Mouse (Mus musculus) heart, embryonic 15.5 days (tissue): ENCODE measurements around the gene Smarca2. TPM values are rescaled to one million over a fixed set of nuclear protein-coding genes. Genes with fewer than 3 reads are reported as not detected.

Source experiments
- ATAC-seq: fragments of 200-750 bp; cut with Nextera tagmentation; replicated peaks from 2 replicates; pipeline ENCODE4 v1.8.0; 2017; ENCODE audit warnings: low read depth, moderate TSS enrichment; ENCODE audit not compliant: insufficient number of reproducible peaks, insufficient read depth, low FRiP score
- H3K27ac ChIP-seq: fragments of 300-500 bp; sonication (generic); 2 replicates; pipeline ENCODE4 v1.5.1; 2015; ENCODE audit warnings: mild to moderate bottlenecking, inconsistent platforms
- H3K27me3 ChIP-seq: fragments of 300-500 bp; sonication (generic); 2 replicates; pipeline ENCODE4 v1.6.1; 2015; ENCODE audit warnings: inconsistent platforms
- H3K36me3 ChIP-seq: fragments of 300-500 bp; sonication (generic); 2 replicates; pipeline ENCODE4 v1.6.1; 2015; ENCODE audit warnings: mild to moderate bottlenecking, inconsistent platforms
- H3K4me1 ChIP-seq: fragments of 300-500 bp; sonication (generic); replicated peaks from 2 replicates; pipeline ENCODE4 v1.6.1; 2015; ENCODE audit warnings: inconsistent platforms
- H3K4me2 ChIP-seq: fragments of 300-500 bp; sonication (generic); 2 replicates; pipeline ENCODE4 v1.6.1; 2015; ENCODE audit warnings: inconsistent platforms, mild to moderate bottlenecking, moderate library complexity
- H3K4me3 ChIP-seq: fragments of 300-500 bp; sonication (generic); 2 replicates; pipeline ENCODE4 v1.5.1; 2015; ENCODE audit warnings: mild to moderate bottlenecking, inconsistent platforms
- H3K9ac ChIP-seq: fragments of 300-500 bp; sonication (generic); 2 replicates; pipeline ENCODE4 v1.6.1; 2015; ENCODE audit warnings: mild to moderate bottlenecking, inconsistent platforms
- H3K9me3 ChIP-seq: fragments of 300-500 bp; sonication (generic); replicated peaks from 2 replicates; pipeline ENCODE4 v1.6.1; 2016; ENCODE audit warnings: inconsistent platforms
- WGBS: fragments of 180-500 bp; shearing (Covaris S2); methylation state at CpG from one replicate; pipeline ENCODE4 v1.1.7; 2015; ENCODE audit warnings: mixed read lengths; 5-methylcytosine and 5-hydroxymethylcytosine counted together
- polyA plus RNA-seq: library from polyadenylated mRNA; unstranded; fragments of >200 nt; fragmentation: Nextera tagmentation; extraction: Ambion mirVana; gene quantifications from 2 replicates; pipeline ENCODE4 v1.2.1, GENCODE M21; 2015

Gene Smarca2
- polyA plus RNA-seq, result 27.4 and 29.7 TPM in 2 replicates

DNA sequence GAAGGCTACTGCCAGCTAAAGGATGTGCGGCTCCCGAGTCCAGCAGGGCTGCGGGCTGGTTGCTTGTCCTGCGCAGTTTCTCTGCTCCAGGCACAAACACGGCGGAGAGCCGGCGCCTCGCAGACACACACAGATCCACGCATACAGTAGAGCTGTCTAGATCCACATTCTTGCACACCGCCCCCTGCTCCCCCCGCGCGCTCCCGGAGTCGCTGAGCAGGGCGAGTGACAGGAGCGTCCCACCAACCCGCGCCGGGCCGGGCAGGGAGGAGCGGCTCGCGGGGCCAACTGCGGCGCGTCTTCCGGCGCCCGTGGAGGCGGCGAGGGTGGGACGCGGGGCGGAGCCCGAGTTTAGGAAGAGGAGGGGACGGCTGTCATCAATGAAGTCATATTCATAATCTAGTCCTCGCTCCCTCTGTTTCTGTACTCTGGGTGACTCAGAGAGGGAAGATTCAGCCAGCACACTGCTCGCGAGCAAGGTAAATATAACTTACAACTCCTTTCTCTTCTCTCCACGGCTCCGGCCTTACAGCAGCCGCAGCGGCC, at the start of gene Smarca2:
Gene Smarca2, plus strand, starts transcription at position 296 of the 546 bp plus-strand sequence.
- H3K4me2 ChIP-seq, result peak within 1 kb of the TSS; percentile 100
- peak; percentile 95 for ATAC-seq
- peak within 1 kb of the TSS; percentile 86 for H3K4me3 ChIP-seq

GRCm38 (mm10) chr19:26564850-26565249, 40.0 kb upstream of the Smarca2 start:
- Histone ChIP-seq H3K4me2 (no peak overlapping the region), H3K27me3 (no peaks in the 10 kb centered on the region), H3K9me3 (no peaks in the 10 kb centered on the region), H3K4me3 (no peak overlapping the region), H3K4me1 (no peaks in the 10 kb centered on the region), H3K27ac (no peak overlapping the region), H3K9ac (no peak overlapping the region), H3K36me3 (no peaks in the 10 kb centered on the region)
- no peak for ATAC-seq
- 65% methylated on average over 2 of the region's 2 CpGs for WGBS

More for the DNA sequence above, at the start of gene Smarca2:
- Histone ChIP-seq H3K36me3 (no peaks in the 10 kb centered on the region), H3K27me3 (no peaks in the 10 kb centered on the region), H3K9ac (peak within 1 kb of the TSS; percentile 85), H3K27ac (peak within 1 kb of the TSS; percentile 95), H3K4me1 (peaks cover 19% of the 10 kb centered on the region), H3K9me3 (no peaks in the 10 kb centered on the region)
- under 1% methylated on average over 45 of the region's 45 CpGs for WGBS

DNA sequence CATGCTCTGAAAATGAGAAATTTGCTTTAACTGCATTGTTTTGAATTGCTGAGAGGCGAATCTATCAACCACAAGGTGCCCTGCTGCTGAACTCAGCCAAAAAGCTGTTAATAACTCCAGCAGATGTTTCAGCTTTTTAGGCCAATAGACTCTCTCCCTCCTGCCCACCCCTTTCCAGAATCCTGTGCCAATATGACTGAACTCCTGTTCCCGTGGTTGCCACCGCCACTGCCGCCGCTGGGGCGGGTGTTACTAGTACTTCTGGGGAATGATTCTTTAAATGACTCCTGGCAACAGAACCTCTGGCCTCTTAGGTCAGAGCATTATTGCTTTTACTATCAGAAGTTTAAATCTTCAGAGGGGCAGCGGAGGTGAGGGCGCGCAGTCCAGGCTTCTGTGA, 38.7 kb upstream of the Smarca2 start:
- Histone ChIP-seq H3K36me3 (no peaks in the 10 kb centered on the region), H3K27ac (no peak overlapping the region), H3K4me2 (no peak overlapping the region), H3K4me1 (no peaks in the 10 kb centered on the region), H3K9me3 (no peaks in the 10 kb centered on the region), H3K4me3 (no peak overlapping the region), H3K9ac (no peak overlapping the region), H3K27me3 (no peaks in the 10 kb centered on the region)
- WGBS, result 75% methylated on average over 9 of the region's 9 CpGs
- no peak for ATAC-seq

DNA sequence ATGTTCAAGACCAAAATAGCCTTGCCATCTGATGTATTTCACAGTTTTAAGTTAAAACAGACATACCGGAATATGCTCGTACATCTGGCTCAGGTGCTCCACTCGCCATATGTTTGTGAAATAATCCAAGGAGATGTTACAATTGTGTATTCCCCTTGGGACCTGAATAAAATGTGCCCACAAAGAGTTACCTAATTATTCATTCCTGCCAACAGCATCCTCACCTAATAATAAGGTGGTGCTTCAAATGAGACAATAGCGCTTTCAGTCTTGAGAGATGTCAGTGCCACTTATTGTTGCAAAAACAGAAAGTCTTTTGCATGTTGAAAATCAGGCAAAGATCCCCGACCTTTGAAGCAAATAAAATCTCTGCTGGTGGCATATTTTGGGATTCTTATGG, 36.6 kb upstream of the Smarca2 start:
- WGBS, result 84% methylated on average over 5 of the region's 5 CpGs
- no peak overlapping the region for H3K9ac ChIP-seq
- H3K4me3 ChIP-seq, result no peak overlapping the region
- H3K27me3 ChIP-seq, result no peaks in the 10 kb centered on the region
- H3K4me2 ChIP-seq, result no peak overlapping the region
- H3K4me1 ChIP-seq, result no peaks in the 10 kb centered on the region
- H3K9me3 ChIP-seq, result no peaks in the 10 kb centered on the region
- H3K36me3 ChIP-seq, result no peaks in the 10 kb centered on the region
- H3K27ac ChIP-seq, result no peak overlapping the region
- no peak for ATAC-seq

DNA sequence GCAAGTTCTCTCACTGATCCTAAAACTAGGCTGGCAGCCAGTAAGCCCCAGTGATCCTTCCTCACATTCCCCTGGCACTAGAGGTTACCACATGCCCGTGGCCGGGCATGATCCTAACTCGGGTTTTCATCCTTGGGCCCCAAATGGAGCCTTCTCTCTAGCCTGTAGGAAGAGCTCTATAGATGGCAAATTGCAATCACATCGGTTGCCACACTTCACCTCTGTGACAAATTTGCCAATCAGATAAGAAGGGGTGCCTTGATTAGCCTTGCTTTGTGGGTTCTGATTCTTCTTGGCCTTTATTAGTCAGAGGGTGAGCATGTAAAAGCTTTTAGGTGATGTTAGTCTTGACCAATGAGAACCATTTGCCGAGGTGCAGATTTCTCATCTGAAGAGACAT, 35.9 kb upstream of the Smarca2 start:
- no peak for ATAC-seq
- Histone ChIP-seq H3K36me3 (no peaks in the 10 kb centered on the region), H3K27ac (no peak overlapping the region), H3K4me1 (no peaks in the 10 kb centered on the region), H3K9ac (no peak overlapping the region), H3K4me2 (no peak overlapping the region), H3K9me3 (no peaks in the 10 kb centered on the region), H3K27me3 (no peaks in the 10 kb centered on the region), H3K4me3 (no peak overlapping the region)
- 83% methylated on average over 5 of the region's 5 CpGs for WGBS

DNA sequence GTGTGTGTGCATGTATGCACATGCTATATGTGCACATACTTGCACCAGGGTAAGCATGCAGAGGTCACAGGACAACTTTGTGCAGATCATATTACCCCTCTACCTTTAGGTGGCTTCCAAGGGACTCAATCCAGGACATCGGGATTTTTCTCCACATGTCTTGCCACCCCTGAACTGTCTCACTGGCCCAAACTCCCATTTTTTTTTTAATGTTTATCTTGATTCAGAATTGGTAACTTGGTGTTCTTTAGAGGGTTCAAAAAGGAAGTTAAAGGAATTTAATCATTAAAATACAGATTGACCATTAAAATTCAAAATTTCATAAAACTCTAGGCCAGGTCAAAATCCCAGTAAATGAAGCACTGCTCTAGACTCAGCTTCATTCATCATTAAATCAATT, 35.4 kb upstream of the Smarca2 start:
- Histone ChIP-seq H3K4me3 (no peak overlapping the region), H3K36me3 (no peaks in the 10 kb centered on the region), H3K4me1 (no peaks in the 10 kb centered on the region), H3K27me3 (no peaks in the 10 kb centered on the region), H3K4me2 (no peak overlapping the region), H3K9ac (no peak overlapping the region), H3K27ac (no peak overlapping the region), H3K9me3 (no peaks in the 10 kb centered on the region)
- no peak for ATAC-seq
- 96% methylated on average over 1 of the region's 1 CpGs for WGBS

DNA sequence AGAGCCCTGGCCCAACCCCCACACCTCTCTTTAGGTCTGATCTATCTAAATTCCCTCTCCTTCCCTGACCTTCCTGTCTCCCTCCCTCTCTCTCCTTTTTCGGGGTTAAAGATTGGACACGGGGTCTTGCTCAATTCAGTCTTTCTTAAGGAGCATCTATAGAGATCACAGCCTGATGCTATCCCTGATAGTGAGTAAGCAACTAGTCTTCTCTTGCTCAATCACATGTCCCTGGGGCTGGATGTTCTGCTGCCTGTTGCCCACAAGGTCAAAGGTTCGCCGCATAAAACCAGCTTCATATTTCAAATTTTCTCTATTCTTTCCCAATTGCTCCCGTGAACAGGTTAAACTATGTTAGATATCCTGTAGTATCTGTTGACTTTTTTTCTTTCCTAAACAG, 25.2 kb upstream of the Smarca2 start:
- H3K36me3 ChIP-seq, result no peaks in the 10 kb centered on the region
- H3K9me3 ChIP-seq, result no peaks in the 10 kb centered on the region
- H3K4me1 ChIP-seq, result no peaks in the 10 kb centered on the region
- H3K4me3 ChIP-seq, result no peak overlapping the region
- no peak overlapping the region for H3K4me2 ChIP-seq
- H3K9ac ChIP-seq, result no peak overlapping the region
- H3K27me3 ChIP-seq, result no peaks in the 10 kb centered on the region
- ATAC-seq, result no peak
- WGBS, result 73% methylated on average over 5 of the region's 5 CpGs
- H3K27ac ChIP-seq, result no peak overlapping the region

- no peaks in the 10 kb centered on the region for H3K36me3 ChIP-seq
- no peak overlapping the region for H3K9ac ChIP-seq
- 76% methylated on average over 1 of the region's 1 CpGs for WGBS
- no peaks in the 10 kb centered on the region for H3K9me3 ChIP-seq
- H3K27ac ChIP-seq, result no peak overlapping the region
- ATAC-seq, result no peak
- H3K4me2 ChIP-seq, result no peak overlapping the region
- H3K27me3 ChIP-seq, result no peaks in the 10 kb centered on the region
- H3K4me1 ChIP-seq, result no peaks in the 10 kb centered on the region
- no peak overlapping the region for H3K4me3 ChIP-seq
Observed at GRCm38 (mm10) chr19:26580061-26580460, 24.8 kb upstream of the Smarca2 start.

- ATAC-seq, result no peak
- no peak overlapping the region for H3K9ac ChIP-seq
Observed at GRCm38 (mm10) chr19:26594661-26595060, 10.2 kb upstream of the Smarca2 start.

GRCm38 (mm10) chr19:26601459-26601858, 3.4 kb upstream of the Smarca2 start:
- no peak overlapping the region for H3K27ac ChIP-seq
- H3K4me1 ChIP-seq, result peaks cover 9% of the 10 kb centered on the region
- no peaks in the 10 kb centered on the region for H3K9me3 ChIP-seq
- H3K4me2 ChIP-seq, result no peak overlapping the region
- H3K9ac ChIP-seq, result no peak overlapping the region
- ATAC-seq, result no peak
- no peak overlapping the region for H3K4me3 ChIP-seq
- H3K27me3 ChIP-seq, result no peaks in the 10 kb centered on the region
- H3K36me3 ChIP-seq, result no peaks in the 10 kb centered on the region
- WGBS, result 56% methylated on average over 4 of the region's 4 CpGs

More at GRCm38 (mm10) chr19:26594661-26595060, 10.2 kb upstream of the Smarca2 start:
- Histone ChIP-seq H3K27me3 (no peaks in the 10 kb centered on the region), H3K36me3 (no peaks in the 10 kb centered on the region), H3K4me1 (no peaks in the 10 kb centered on the region), H3K9me3 (no peaks in the 10 kb centered on the region), H3K4me3 (no peak overlapping the region), H3K27ac (no peak overlapping the region), H3K4me2 (no peak overlapping the region)

GRCm38 (mm10) chr19:26603296-26603860, 1.5 kb upstream of the Smarca2 start:
- ATAC-seq, result no peak
- Histone ChIP-seq H3K27me3 (no peaks in the 10 kb centered on the region), H3K36me3 (no peaks in the 10 kb centered on the region), H3K27ac (peak overlapping the region; percentile 95; the same call in 1 of the 2 replicates), H3K4me3 (no peak overlapping the region; the same call in 1 of the 2 replicates), H3K9ac (no peak overlapping the region), H3K4me1 (peaks cover 17% of the 10 kb centered on the region), H3K4me2 (peak overlapping the region; percentile 100), H3K9me3 (no peaks in the 10 kb centered on the region)
- 56% methylated on average over 2 of the region's 2 CpGs for WGBS
